Mouse (Mus musculus) cortical plate, adult 2 months (tissue): ENCODE results near the gene Gne.

Source experiments
- CTCF ChIP-seq: fragments of 200-500 bp; IDR thresholded peaks from 2 replicates; pipeline ENCODE4 v1.5.1; 2011; ENCODE audit warnings: mild to moderate bottlenecking, control low read depth, low read length; ENCODE audit not compliant: insufficient read depth; ENCODE audit errors: extremely low read depth
- POLR2A ChIP-seq: fragments of 200-500 bp; IDR thresholded peaks from 2 replicates; pipeline ENCODE4 v1.6.1; 2011; ENCODE audit warnings: mild to moderate bottlenecking, low read length, control low read depth; ENCODE audit not compliant: insufficient read depth; ENCODE audit errors: extremely low read depth

DNA sequence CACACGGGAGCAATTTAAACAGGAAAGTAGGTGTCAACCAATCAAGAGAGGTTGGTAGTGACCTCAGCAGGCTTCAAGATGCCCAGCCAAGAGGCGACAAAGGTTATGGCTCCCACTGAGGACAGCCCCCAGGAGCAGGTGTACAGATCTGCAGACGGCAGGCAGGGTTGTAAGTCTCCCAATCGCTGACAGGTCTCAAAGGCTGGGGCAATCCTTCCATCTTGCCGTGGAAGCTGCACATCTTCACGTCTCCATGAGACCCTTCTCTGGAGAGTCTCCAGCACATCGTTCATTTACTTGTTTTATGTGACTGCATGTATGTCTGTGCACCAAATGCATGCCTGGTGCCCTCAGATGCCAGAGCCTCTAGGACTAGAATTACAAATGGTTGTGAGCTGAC lies 26.8 kb upstream of the Gne start:
- no peak for TF ChIP-seq CTCF
- TF ChIP-seq POLR2A, result no peak
